Mouse (Mus musculus): ENCODE results near the gene Rai1.
A peak's percentile ranks its signal among the peaks of the same experiment; 100 is the strongest.

Gene Rai1

DNA sequence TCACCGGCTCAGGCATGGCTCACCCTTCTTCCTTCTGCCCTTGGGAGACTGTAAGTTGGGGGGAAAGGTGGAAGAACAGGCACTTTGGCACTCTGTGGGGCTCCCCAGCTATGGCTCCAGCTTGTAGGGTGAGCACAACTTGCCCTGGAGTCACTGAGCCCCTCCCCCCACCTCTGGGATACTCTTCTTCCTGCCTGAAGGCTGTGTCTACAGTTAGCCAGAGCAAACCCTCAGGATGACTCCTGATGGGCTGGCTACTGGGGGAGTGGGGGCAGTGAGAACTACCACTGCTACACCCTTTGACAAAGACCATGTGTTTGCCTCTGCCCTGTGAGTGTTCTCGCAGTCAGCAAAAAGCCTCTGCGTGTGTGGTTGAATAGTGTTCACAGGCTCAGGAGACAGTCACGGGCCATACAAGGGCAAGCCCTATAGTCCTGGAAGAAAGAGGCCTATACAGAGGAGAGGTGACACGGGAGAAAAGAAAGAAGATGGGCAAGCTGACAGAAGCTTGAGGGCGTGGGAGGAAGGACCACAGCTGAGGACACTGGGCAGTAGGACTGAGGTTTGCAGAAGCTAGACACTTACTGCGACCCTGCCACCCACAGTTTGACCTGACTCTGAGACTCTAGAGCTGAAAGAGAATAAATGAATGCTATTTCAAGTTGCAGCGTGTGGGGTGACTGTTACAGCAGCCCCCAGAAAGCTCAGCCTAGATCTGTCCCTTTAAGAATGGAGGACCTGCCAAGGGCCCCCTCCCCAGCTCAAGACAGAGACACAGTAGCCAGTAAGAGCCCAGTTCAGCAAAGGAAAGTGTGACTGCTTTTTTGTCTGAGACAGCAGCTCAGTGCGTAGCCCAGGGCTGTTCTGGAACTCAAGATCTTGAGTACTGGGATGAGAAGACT is 9.7 kb upstream of the Rai1 start:
- DNase-seq = no peak

DNA sequence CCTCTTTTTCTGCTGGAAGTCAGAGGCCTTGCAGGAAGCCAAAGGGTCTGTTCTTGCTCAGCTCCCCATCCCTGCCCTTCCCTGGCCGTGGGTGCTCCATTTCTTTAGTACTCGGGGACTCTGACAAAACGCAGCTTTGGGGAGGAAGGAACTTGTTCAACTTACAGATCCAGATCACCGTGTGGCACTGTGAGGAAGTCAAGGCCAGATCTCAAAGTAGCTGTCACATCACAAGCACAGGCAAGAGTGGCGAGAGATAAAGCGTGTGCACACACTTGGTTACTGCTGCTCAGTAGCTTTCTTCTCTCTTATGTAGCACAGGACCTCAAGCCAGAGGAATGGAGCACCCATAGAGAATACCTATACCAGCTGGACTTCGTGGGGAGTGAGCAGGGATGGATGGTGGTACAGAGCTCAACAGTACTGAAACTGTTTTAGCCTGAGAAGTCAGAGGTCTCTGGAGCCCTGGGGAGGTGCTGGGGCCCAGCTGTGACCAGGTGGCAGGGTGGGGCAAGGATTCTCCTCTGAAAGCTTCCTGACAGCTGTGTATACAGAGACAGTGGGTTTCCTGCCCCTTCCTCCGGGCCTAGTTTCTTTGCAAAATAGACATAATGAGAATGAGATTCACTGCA is 5.1 kb upstream of the Rai1 start:
- no peak for DNase-seq

DNA sequence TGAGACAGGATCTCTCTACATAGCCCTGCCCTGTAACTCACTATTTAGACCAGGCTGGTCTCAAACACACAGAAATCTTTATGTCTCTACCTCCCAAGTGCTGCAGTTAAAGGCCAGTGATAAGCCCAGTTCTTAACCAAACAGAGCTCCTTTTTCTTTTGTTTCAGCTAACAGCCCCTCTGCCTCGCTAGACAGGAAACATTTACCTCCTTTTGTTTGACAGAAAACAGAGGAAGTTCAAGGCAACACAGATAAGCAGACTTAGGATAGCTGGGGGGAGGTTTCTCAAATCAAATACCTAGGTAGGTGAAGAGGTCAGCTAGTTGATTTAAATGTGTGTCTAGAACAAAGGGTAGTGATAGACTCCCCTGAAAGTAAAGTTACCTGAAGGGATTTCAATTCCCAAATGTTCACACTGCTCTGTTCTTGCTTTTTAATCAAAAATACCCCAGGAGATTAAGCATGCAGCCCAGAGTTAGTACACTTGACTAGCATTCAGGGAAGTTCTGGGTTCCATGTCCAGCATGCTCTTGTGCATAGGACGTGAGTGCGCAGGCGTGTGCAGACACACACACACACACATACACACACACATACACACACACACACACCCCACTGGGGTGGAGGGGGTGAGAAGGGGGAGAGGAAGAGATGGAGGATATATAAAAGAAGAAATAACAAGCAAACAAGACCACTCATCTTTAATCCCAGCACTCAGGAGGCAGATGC is 3.8 kb upstream of the Rai1 start:
- no peak for DNase-seq

DNA sequence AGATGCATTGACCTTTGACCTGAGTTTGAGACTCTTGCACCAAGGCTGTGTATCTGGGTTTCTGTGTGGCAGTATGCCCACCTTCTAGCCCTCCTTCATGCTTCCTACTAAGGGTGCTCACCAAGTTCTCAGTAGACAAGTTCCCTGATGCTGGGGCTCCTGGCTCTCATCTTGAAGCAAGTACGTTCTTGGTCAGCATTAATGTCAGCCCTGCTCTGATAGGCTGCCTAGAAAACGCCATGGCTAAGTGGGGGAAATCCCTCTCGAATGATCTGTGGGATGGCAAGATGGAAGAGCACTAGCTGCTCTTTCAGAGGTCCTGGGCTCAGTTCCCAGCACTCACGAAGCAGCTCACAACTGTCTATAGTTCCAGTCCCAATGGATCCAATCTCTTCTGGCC is 2.8 kb upstream of the Rai1 start:
- DNase-seq = no peak

DNA sequence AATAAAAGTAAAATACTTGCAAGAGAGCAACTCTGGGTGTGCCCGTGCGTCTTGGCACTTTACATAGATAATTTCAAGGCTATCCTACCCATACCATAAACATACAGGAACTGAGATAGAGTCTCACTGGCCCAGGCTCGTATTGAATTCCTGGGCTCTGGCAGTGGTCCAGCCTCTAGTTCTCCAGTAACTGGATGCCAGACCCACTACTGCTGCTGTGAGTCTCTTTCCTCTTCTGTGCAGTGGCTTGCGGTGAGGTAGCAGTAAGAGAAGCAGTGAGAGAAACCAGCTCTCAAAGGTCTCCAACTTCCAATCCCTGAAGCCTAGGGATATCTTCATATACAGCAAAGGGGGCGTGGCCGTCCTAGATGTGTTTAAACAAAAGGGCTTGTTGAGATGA is 2.1 kb upstream of the Rai1 start:
- no peak for DNase-seq

DNA sequence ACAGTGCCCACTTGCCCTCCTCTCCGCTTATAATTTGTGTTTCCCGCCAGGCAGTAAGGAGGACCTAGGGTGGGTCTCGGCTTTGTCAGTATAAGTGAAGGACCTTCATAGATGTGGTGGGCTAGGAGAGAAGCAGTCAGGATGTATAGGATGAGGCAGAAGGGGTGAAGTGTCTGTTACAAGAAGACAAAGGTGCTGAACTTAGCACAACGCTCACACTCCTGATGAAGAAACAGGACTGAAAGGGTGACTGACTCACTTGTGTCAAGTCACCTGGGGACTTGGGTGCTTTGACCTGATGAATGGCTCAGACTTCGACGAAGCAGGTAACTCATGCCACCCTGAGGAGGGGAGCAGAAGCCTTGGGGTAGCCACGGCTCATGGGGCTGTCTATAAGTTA is 1.2 kb upstream of the Rai1 start:
- no peak for DNase-seq

DNA sequence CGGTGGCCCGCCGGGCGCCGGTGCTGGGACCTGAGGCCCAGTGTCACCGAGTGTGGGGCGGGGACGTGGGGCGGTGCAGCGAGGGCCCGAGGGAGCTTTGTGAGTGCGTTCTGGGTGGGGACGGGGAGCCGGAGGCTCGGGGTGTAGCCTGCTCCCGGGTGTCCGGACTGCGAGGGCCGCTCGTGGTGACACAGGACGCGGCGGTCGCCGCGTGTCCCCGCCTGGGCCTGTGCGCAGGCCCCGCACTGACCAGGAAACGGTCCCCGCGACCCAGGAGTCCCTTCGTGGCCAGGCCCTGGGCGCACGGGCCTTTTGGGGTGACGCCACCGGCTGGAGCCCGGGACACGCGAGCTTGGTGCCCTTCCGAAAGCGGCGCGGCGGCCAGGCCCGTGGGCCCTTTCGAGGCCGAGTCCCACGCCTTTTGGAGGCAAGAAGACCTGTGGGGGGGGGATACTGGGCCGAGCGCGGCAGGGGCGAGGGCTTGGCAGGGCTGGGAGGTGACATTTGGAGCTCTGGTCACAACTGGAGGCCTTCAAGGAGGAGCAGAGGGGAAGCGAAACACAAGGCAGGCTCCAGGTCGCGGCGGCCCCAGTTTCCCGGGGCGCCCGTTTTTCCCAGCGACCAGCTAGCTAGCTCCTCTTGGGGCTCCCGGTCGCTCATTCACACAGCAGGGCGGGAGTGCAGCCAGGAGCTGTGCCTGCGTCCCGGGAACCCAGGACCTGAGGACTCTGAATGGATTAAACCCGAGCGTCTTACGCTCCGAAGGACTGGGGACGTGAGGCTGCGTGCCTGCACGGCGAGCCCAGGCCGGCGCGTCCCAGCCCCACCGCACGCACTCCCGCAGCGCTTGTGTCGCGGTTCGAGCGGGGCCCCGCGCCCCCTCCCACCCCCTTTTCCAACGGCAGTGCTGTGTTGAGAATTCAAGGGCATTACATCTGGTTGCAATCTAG is 1.1 kb downstream of the Rai1 start:
- peak; percentile 80 for DNase-seq

DNA sequence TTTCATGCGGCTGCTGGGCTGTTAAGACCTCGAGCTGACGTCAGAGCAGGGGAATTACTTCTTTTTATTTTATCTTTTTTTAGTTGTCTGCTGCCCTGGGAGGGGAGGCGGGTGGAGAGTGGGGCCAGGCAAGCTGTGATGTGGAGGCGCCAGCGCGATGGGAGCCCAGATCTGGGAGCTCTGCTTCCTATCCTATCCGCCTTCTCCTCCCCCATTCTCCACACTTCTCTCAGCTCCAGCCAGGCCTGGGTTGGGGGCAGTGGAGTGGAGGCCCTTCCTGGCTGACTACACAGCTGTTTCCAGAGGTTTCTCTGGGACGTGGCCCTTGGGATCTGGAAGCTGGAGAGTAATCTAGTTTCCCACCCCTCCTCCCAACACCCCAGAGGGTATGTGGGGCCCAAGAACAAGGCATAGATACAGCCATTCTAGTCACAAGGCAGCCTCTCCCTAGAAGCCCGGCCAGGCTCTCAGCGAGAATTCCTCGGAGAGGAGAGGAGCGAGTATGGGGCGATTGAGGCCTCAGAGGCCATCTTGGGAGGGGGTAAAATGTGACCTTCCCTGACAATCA is 1.8 kb downstream of the Rai1 start:
- no peak for DNase-seq

DNA sequence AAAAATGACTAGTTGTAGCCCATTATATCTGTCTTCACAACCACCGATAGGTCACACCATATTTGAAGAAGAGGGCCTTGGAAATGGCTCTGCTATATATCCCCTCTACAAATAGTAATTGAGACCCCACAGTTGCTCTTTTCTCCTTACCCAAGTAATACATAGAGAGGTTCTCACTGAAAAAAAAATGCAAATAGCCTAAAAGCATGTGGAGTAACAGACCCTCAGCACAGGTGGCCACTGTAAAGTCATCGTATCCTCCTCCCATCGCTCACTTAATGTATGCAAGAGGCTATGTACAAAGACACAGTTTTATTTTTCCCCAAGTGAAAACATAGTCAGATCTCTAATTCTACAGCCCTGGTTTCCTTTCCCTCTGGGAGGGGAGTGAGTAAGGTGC is 2.6 kb downstream of the Rai1 start:
- no peak for DNase-seq

DNA sequence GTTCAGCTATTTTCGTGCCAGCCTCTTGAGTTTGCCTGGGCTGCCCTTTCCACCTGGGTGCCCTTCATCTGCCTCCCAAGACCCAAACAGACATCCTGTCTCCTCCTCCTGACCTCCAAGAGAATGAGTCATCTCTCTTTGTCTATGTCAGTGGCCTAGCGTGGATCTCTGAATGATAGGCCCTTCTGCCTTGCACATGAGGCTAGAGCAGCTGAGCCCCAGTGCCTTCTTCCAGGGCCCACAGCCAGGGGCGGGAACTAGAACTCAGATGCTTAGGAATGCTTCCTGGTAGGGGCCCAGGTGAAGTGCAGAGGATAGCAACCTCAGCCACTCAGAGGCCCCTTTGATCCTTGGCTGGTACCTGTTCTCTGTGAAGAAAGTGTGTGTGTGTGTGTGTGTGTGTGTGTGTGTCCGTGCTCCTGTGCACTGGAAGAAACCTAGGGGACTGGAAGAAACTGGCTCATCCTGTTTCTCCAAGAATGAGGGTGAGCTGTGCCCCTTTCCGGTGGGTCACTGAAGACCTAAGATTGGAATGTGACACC is 3.9 kb downstream of the Rai1 start:
- DNase-seq = no peak

DNA sequence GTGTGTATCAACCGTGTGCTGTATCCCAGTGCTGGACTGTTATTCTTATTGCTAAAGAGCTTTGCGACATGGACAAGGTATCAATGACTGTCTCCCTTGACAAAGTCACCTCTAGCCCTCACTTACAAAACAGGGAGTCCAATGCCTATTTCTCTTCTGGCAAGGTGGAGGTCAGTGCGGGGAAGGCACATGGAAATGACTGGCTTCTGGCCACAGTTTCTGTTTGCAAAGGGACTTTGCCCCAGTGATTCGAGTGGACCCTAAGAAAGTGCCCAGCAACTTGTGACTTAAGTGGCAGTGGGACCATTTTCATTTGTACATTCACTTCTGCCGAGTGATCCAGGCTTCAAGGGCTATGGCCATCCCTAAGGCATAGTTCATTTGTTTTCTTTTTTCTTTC is 5.6 kb downstream of the Rai1 start:
- DNase-seq = no peak

DNA sequence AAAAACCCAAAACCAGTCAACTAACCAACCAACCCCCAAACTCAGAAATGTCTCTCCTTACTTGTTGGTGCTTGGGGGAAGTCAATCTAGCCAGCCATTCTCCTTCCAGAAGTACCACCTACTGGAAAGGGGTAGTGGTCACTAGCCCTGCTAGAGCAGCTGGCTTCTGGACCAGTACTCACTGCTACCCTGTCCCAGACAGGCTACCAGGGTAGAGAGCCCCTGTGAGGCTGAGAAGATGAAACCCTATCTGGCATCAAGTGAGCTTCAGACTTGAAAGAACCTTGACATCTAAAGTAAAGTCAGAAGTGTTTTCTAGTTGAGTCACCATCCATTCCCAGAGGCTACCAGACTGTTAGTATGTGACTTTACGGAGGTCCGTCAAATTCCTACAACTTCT is 6.8 kb downstream of the Rai1 start:
- DNase-seq = no peak

DNA sequence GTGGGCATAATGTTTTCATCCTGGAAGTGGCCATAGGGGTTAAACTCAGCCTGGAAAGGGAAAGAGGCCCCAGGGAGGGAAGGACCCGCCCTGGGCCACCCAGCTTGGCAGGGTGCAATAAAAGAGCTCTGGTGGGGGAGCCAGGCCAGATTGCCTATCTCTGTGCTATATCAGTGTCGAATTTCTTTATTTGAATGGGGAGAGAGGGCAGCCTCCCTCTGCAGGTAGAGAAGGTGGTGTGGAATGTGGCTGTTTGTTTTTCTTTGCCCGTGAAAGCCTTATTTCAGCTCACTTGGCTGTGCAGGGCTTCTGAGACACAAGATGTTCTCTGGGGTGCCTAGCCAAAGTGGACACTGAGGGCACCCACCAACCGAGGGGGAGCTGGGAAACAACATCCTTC is 8.8 kb downstream of the Rai1 start:
- no peak for DNase-seq

DNA sequence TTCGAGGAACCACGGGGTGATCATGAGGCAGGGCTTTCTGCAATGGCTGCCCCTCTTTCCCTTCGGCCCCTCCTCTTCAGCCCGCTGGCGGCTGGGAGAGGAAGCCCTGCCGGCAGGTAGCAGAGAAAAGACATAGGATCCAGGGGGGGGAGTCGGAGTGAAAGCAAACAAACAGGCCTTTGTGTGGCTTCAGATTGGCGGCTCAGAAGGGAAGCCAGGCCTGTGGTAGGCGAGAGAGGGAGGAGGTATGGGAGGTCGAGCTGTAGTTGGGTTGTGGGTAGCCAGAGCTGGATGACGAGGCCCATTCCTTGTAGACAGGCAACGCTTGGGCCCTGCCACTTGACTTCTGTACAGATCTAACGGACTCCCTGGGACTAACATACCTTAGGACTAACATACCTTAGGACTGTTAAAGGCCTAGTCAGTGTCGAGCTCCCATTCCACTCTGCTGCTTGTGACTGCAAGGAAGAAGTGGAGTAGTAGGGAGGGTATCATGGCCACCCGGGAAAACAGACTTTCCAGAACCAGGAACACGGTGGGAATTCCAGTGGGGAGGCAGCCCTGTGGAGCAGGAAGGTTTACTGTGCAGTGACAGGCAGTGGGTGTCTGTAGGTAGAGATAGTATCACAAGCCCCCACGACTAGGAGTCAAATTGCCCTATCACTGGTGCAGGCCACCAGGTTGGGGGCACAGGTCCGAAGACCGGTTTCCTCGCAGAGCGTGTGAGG is 9.6 kb downstream of the Rai1 start:
- peak; percentile 55 for DNase-seq

DNA sequence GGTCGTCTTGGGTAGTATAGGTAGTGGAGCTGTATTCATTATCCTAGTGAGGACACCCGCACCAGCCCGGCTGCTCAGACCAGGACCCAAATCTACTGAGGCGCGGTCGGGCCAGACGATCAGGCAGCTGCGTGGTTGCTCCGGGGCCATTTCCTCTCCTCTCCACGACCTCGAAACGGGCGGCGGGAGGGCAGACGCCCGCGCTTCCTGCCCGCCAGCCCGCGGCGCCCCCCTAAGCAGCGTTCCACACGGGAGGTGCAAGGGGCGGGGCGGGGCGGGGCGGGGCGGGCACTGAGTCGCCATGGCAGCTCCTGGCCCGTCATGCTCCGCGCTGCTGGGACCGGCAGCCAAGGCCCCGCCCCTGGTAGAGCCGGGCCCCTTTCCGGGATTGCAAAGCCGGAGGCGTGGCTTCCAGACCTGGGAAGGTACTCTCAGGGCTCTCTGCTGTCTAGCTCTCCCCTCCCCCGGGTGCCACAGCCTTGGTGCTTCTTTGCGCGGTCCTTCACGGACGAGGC is 10.3 kb downstream of the Rai1 start:
- DNase-seq = peak; percentile 87

DNA sequence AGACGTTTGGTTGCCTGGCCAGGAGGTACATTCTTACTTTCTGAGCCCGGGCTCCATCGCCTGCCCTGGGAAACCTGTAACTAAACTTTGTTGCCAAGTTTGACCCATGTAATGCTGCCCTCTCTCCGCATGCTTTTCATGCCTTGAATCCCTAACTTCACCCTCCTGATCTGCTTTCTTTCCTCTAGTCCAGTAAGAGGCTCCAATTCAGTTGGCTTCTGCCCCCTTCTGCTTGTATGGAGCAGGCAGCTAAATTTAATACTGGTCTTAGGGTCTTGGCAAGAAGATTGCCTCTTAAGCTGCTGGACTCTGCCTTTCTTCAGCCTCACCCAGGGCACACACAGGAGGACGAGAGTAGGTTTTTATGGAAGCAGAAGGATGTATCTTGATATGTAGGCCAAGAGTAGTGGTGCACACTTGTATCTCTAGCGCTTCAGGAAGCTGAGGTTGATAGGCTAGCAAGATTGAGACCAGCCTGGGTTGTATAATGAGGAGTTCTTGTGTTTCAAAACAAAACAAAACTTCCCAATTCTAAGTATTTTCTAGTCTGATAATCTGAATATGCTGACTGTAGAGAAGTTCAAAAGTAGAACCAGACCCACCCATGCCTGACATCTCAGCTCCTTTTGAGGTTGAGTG is 10.9 kb downstream of the Rai1 start:
- DNase-seq = no peak

DNA sequence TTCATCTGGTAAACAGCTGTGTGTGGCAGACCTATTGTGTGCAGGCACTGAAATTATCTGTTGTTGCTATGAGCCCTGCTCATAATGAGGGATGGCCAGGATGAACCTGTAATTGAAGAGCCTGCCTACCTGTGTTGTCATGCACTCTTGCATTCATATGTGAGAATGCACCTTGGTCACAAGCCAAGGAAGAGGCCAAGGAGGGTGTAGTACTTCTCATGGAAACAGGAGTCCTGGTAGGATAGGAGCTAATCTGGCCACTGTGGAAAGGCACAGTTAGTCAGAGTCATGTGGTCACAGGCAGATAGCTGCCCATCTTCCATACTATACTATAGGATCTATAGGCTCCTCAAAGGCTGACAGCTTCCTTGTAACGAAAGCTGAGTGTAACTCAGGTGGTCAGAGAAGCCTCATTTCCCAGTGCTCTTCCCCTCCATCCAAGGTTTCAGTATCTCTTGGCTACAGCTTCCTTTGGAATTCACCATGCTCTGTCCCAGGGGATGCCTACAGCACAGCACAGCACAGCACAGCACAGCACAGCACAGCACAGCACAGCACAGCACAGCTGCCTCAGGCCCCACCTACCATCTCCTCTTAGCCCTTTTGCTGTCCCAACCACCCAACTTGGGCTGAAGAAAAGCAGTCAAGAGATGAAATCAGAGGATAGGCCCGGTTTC is 15.9 kb downstream of the Rai1 start:
- DNase-seq = no peak

DNA sequence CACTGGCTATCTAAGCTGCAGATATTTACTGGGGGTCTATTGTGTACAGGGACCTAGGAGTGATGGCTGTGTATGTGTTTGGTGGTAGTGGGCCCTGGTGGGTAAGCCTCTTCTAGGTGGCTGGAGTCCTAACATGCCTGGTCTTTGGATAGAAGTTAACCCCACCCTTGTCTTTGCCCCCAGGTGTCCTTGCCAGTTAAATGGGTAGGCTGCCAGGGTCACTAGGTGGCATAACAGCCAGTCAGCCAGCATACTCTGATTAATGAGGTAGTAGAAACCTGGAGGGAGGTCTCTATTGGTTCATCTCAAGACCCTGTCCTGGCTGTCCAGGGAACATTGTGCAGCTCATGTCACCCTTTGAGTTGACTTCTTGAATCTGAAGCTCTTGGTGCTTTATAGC is 17.8 kb downstream of the Rai1 start:
- DNase-seq = no peak

DNA sequence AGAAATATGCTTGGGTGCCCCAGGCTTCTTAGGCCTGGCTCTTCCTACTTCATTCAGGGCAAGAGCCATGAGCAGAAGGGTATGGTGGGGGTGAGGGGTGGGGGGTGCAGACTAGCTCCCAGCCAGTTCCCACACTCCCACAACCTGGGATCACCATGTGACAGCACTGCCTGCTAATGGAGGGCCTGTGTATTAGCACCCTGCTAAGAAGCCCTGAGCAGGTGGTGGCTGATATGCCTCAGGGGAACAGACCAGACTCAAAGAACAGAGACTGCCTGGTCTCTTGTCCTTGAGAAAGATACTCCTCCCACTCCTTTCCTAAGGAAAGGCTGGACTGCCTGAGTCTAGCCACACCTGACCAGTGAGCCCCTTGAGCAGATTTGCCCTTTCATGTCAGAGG is 22.2 kb downstream of the Rai1 start:
- no peak for DNase-seq

Data from right cerebral cortex, postnatal 25 days (tissue).